Mouse (Mus musculus): Measurements from ENCODE around the gene Lep.

DNA sequence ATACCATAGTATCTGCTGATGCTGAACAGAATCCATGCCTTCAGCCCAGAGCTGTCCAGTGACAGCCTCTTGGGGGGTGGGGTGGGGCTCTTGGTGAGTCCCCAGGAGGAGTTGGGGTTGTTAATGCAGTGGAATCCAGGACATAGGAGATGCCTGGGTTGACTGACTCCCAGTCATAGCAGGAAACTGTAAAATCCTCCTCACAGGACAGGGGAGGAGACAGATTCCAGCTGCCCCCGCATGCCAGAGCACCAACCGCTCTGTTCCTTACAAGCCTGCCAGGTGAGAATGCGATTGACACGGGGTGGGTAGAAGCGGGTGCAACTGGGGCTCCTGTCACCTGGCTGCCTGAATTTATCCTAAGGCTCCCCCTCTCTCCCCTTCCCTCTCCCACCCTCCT is 37.9 kb upstream of the Lep start:
- TF ChIP-seq CTCF (IDR thresholded peaks at IDR 0.05; ENCODE audit: low read depth, low read length) (no peak), POLR2AphosphoS5 (IDR thresholded peaks at IDR 0.05; ENCODE audit: insufficient replicate concordance, low read depth, low read length) (no peak)
